Mouse (Mus musculus): ENCODE measurements around the gene Cntnap2.

DNA sequence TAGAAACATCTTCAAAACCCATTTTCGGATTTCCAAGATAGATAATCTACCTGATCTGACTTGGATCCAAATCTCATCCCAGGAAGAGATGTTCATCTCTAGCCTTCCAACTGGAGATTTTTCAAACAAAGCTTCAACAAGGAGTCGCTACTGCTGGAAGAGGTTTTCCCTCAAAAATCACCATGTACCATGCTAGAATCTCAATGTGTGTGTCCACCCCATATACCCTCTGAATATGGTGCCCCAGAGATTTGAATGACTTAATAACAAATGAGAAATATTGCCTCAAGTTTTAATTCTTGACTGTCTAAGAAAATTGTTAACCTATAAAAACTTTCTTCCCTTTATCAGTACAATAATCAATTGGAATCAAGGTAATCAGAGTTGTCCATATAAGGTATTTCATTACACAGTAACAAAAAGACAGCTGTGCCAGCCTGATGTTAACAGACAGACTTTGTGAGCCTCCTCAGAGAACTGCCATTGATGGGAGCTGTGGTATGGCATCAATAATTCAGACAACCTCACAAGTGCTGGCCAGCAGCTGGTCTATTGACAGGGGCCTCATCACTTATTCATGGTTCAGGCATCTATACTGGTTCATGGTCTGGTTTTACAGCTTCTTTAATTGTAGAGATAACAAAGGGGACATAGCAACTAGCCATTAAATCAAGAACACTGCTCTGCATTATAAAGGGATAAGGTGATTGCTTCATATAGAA, 1391.9 kb downstream of the Cntnap2 start:
- TF ChIP-seq CTCF (IDR thresholded peaks at IDR 0.05; ENCODE audit: low read depth, low read length) (no peak), POLR2AphosphoS5 (IDR thresholded peaks at IDR 0.05; ENCODE audit: insufficient replicate concordance, low read depth, low read length) (no peak), GATA1 (IDR thresholded peaks at IDR 0.05; ENCODE audit: borderline replicate concordance, low read length) (no peak), TAL1 (conservative IDR thresholded peaks at IDR 0.05; ENCODE audit: low read depth, low read length) (no peak)

Measured in G1E (cell line).